Mouse (Mus musculus) brain, adult 2 months (tissue): ENCODE results near the gene C2cd4b.

Experiments used
- DNase-seq: peaks from one replicate; pipeline ENCODE4 v3.0.0; 2011; ENCODE audit warnings: low read depth, low spot score

The C2cd4b gene

DNA sequence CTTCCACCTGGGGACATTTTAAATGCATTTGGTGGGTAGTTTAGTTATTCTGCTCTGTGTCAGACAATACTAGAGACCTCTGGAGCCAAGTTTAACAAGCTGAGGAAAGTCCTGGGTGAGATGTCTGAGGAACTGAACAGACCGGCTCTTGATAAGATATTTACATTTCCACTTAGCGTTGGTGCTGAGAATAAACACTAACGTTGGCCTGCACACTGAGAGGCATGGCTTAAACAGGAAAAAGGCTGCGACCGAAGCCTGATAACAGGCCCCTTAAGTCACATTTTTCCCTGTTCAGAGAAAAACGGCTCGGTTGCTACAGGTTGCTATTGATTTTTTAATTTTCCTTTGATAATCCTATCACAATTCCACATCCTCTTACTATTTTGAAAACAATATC is 12.1 kb downstream of the C2cd4b start:
- DNase-seq = no peak

DNA sequence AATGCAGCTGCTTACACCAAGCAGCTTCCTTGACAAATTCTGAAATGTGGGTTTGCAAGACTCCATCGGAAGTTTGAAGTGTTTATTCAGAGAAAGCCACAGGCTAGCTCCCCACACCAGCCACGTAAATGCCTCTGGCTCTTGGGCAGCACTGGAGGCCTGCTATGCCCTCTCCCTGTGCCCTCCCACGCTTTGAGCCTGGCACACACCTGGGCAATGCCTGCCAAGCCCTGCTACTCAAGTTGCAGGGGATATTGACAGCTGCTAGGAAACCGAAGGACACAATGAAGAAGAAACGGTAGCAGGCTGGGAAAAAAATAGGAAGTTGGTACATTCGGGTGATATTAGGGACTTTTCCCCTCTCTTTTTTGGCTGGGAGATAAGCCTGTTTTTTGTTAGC is 15.0 kb downstream of the C2cd4b start:
- no peak for DNase-seq

DNA sequence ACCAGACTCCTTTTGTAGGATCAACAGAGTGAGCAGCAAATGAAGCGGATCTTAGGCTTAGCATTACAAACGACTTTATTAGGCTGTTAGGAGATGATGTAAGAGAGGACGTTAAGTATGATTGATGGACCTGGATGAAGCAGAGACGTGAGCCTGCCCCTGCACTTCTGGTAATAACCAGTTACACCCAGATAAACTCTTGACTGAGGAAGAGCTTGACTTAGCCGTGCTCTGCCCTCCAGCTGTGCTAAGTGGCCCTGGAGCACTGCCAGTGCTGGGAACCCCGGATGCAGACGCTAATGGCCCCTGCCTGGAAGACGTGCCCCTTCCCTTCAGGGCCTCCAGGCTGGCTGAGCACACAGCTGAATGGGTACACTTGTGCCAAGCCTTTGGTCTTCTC is 19.3 kb downstream of the C2cd4b start:
- no peak for DNase-seq

DNA sequence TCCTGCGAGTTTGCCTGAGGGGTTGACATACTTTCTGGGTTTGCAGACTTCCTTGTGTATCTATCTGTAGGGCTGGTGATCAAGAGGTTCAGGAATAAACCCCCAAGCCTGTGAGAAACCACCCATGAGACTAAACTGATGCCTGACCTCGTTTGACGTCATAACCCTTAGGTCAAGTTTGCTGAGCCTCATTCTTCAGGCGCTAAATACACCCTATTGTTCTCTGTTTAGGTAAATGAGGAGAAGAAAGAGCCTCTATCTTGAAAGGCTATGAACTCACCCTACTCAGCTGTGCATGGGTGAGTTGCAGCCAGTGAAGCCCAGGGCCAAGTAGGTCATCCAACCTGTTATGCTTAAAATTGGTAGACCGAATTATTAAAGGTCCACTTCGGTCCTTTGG is 23.5 kb downstream of the C2cd4b start:
- no peak for DNase-seq

DNA sequence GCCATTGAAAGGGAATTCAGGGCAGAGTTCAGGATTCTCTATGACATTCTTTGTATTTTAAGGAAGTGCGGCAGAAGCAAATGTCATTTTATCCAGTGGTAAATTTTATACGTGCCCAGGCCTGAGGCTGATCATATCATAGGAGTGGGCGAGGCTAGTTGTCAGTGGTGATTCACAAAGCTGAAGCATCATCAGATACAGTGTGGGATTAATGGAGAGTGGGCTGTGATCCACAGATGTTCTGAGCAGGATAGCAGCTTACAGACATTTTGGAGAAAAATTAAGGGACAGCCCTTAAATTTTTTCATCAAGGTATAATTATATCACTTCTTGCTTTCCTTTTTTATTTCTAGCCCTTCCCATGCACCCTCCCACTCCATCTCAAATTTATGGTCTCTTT is 24.2 kb downstream of the C2cd4b start:
- DNase-seq = peak; percentile 65

DNA sequence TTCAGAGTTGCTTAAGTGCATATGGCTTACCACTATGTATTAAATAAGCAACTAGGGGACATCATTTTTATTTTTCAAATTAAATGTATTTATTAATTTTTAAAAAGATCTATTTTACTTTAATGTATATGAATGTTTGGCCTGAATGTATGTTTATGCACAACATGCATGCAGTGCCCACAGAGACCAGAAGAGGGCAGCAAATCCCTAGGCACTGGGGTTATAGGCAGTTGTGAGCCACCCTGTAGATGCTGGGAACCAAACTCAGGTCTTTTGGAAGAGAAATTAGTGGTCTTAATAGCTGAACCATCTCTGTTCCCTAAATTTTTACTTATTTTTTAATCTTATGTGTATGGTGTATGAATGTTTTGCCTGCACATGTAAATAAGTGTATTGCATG is 24.7 kb downstream of the C2cd4b start:
- no peak for DNase-seq

DNA sequence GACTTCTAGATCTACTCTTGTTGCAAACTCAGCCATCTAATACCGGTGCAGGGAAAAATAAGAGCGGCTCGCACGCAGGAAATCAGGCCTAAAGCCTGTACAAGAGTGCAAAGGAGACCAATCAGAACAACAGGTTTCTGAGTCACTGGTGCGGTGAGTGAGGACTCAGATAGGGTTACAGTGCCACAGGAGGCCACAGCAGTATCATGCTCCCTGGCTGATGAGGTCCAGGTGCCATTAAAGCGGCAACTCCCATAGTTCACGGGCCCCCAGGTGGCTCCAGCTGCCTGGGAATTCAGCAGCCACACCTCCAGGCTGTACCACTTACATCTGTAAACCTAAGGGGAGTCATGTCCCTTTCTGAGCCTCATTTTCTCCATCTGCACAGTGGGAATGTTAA is 27.1 kb downstream of the C2cd4b start:
- no peak for DNase-seq

DNA sequence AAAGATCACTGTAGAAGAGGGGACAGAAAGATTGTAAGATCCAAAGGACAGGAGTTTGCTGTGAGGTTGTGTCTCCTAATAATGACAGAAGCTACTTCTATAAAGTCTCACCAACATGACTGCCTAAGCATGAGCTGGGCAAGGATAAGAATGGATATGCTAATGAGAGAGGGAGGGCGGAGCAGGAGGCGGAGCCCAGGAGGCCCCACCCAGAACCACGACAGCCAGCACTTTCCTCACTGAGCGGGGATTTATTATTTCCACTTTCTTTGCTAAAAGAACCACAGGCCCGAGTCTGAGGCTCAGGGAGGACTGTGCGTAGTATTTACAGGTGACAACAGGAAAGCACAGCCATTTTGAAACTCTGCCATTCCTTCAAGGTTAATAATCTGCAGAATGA is 28.4 kb downstream of the C2cd4b start:
- no peak for DNase-seq

DNA sequence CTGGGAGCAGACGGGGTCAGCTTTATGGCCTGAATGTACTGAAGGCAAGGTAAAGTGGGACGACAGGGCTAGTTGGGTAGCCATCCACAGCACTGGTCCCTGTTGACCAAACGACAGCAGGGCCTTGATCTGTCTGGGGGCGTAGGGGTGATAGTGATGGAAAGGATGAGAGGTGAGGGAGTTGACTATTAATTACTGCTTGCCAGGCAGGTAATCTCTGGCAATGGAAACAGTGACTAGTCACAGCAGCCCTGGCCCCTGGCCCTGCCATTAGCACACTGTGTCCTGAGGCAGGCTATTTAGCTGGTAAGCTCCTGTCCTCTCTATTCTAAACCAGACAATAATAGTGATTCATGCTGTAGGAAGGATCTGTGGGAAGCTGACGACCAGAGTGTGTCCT is 33.2 kb downstream of the C2cd4b start:
- DNase-seq = no peak

DNA sequence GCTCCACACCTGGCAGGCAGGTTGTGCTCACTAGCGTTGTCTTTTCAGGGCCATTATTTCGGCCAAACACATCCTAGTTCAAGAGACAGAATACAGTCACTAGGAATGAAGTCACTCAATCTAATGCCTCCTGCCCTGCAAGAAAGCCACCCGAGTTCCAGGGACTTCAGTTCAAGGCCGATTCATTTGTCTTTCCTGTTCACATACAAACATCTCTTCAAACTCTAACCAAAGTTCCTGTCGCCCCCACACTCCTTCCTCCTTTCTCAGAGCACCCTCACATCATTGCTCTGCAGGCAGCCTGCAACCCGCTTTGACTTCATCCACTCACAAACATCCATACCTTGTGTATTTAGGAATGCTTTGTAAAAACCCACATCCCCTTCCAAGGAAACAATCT is 34.3 kb downstream of the C2cd4b start:
- DNase-seq = no peak

DNA sequence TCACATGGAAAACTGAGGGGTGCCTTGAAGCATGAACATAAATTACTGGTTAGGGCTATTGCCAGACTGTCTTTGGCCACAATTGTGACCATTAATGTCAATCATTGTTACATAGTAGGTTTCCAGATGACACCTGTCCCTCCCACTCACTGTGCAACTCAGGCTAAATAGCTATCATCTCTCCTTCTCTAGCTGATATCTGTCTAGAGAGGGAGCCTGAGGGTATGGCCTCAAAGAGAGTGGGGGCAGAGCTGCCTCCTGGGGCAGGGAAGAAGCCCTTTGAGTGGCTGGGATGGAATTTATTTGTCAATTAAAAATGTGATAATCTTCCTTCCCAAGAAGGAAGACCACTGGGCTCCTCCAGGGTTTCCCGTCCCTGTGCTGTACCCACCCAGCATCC is 35.0 kb downstream of the C2cd4b start:
- no peak for DNase-seq

DNA sequence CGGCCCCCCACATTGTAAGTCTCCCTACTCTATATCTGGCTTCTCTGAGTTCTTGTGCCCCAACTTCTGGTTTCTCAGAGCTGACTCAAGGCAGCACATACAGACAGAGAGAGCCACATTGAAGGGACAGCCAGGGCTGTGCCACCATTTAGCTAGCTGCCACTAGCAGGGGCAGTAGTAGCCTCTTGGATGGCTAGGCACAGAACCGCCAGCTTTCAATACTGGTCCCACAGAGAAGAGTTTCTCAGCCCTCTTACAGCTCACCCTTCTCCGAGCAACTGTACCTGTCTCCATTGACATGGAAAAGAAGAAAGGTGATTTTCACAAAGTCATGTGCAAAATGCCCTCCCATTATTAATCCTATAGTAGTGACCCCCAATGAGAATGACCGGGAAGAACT is 35.4 kb downstream of the C2cd4b start:
- DNase-seq = no peak

DNA sequence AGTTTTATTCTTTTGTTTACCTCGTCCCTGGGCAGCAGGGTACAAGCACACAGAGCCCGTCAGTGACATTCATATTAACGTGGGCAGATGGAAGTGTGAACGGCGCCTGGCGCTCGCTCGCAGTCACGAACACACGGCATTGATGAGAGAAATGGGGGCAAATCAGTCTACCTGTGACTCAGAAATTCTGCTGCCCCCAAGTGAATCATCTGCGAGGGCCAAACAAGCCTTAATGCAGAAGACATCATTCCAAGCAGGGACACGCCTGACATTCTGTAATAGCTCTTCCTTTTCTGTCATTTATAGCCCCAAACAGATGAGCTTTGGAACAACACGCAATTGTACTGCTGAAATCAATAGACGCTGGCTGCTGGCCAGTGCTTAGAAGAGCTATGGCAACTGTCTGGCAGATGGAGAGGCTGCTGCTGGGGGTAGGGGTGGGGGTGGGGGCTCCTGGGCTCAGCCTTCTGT is 36.0 kb downstream of the C2cd4b start:
- DNase-seq = peak; percentile 83

DNA sequence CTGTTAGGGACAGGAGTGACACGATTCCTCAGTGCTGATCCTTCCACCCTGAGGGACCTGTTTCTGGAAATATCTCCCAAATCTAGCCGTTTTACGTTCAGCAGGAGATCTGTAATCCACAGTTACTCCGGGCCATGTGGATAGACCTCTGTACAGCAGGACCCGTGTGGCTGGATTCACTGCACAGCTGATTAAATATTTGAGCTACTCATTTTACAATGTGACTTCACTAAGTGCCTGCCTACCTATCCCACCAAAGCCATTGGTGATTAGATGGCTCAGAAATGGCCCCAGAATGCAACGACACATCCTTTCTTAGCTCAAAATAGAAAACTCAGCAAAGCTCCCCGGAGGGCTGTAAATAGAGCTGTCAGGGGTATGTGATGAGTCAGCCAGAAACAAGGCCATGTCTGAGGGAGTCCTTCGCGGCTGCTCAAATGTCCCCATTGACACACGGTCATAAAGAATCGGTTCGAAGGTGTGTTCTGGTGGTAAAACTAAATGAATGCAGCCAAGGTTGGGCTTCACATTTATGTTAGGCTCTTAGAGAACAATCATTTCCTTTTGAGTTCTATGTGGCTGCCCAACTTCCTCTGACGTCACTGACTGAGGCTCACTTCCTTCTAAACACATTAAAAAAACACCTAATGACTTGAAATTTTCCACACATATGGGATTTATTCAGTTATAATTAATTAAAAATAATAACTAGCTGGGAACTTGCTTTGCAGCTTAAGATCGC is 40.0 kb downstream of the C2cd4b start:
- peak; percentile 58 for DNase-seq

DNA sequence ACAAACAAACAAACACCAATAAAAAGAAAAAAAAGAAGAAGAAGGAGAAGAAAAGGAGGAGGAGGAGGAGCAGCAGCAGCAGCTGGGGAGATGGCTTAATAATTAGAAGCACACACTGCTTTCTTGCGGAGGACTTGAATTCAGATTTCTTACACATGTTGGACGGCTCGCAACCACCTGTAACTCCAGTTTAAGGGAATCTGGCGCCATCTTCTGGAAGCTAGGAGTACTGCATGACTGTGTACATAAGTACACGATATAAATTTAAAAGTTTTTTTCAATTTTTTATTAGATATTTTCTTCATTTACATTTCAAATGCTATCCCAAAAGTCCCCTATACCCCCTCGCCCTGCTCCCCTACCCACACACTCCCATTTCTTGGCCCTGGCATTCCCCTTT is 43.0 kb downstream of the C2cd4b start:
- DNase-seq = peak; percentile 91

DNA sequence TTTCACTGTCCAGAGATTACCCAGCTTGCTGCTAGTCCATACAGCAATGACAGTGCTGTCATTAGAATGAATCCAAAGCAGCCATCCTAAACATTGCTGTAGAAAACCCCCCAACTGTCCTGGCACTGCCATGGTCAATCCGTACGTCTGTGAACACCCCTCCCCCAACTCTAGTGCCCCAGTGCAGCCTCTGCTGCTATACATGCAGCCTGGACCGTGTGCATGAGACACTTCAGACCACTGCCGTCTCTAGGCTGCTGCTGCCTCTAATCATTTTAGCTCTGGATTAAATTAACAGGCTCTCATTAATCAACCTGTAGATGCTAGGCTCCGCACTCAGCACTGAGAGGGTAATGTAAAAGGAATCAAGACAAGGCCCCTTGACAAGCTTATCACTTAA is 47.8 kb downstream of the C2cd4b start:
- no peak for DNase-seq

DNA sequence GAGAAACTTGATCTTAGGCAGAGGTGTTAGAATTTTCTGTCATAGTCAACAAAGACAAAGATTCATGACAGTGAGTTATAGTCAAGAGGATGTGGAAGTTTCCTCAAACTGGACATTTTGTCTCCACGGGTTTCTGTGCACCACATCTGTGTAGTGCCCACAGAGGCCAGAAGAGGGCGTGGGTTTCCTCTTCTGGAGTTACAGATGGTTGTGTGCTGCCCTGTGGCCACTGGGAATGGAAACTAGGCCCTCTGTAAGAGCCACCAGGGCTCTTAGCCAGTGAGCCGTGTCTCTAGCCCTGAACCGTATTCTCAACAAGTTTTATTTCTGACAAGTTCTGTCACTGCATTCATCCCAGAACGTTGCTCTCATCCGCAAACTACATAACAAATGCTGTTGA is 51.3 kb downstream of the C2cd4b start:
- DNase-seq = no peak
